In genomic region chr6:28705384-28706107, GRCm38 (mm10) we compare ENCODE assay signal across 8 mouse cellular contexts.
DNase-seq lines count a peak whose midpoint lies in the region; ATAC-seq and TF ChIP-seq lines count a peak whose summit lies in the region.

No protein-coding gene starts in this region.

- H3K27me3 ChIP-seq in forebrain, embryonic 14.5 days (replicated peaks; ENCODE audit: control insufficient read depth, insufficient read depth, low read length), result no peaks in the 10 kb centered on the region
- no peaks in the 10 kb centered on the region for H3K27me3 ChIP-seq in forebrain, embryonic 10.5 days (ENCODE audit: poor library complexity, severe bottlenecking)
- no peaks in the 10 kb centered on the region for H3K27me3 ChIP-seq in heart, embryonic 13.5 days (replicated peaks)
- no peaks in the 10 kb centered on the region for H3K27me3 ChIP-seq in stomach, embryonic 16.5 days (ENCODE audit: control insufficient read depth, insufficient read depth, low read length)
- no peaks in the 10 kb centered on the region for H3K27me3 ChIP-seq in intestine, postnatal 0 days (replicated peaks; ENCODE audit: control insufficient read depth, insufficient read depth, low read length)

- intact Hi-C loops in left cerebral cortex, postnatal 36 days (cut with DNase I), result loop anchor here (5.0 kb wide), 3 partner anchors 107 to 163 kb away; no protein-coding TSS in a partner anchor

- ATAC-seq in forebrain, embryonic 14.5 days, result peak; percentile 70
- ATAC-seq in heart, embryonic 13.5 days (ENCODE audit: extremely low read depth, insufficient number of reproducible peaks, low FRiP score, low TSS enrichment), result no peak
- no peak for ATAC-seq in stomach, embryonic 16.5 days (ENCODE audit: insufficient read depth, low FRiP score)
- no peak for ATAC-seq in intestine, postnatal 0 days

- no peaks in the 10 kb centered on the region for H3K36me3 ChIP-seq in forebrain, embryonic 14.5 days (ENCODE audit: control insufficient read depth, insufficient read depth, low read length)
- H3K36me3 ChIP-seq in forebrain, embryonic 10.5 days (replicated peaks), result peaks cover 18% of the 10 kb centered on the region
- H3K36me3 ChIP-seq in heart, embryonic 13.5 days, result peaks cover 19% of the 10 kb centered on the region
- no peaks in the 10 kb centered on the region for H3K36me3 ChIP-seq in stomach, embryonic 16.5 days (ENCODE audit: control insufficient read depth, insufficient read depth, low read length)
- no peaks in the 10 kb centered on the region for H3K36me3 ChIP-seq in intestine, postnatal 0 days (ENCODE audit: control insufficient read depth, insufficient read depth)

- no peak overlapping the region for H3K4me2 ChIP-seq in forebrain, embryonic 14.5 days (ENCODE audit: low read length)
- peak overlapping the region; percentile 12 for H3K4me2 ChIP-seq in heart, embryonic 13.5 days
- H3K4me2 ChIP-seq in stomach, embryonic 16.5 days (ENCODE audit: low read depth, low read length), result no peak overlapping the region
- H3K4me2 ChIP-seq in intestine, postnatal 0 days (replicated peaks; ENCODE audit: low read depth), result no peak overlapping the region

- DNase-seq in forebrain, embryonic 14.5 days (ENCODE audit: low spot score), result peak; percentile 58
- DNase-seq in forebrain, embryonic 10.5 days (ENCODE audit: extremely low spot score, low spot score), result no peak
- peak; percentile 58 to 64 for DNase-seq in cerebellum, adult 18-20 months
- peak; percentile 53 to 65 for DNase-seq in left cerebral cortex, postnatal 36 days (ENCODE audit: low spot score in 2 of 2)
- no peak for DNase-seq in spleen, postnatal 14 days (ENCODE audit: low spot score in 2 of 2)

- 56% methylated on average over 6 of the region's 6 CpGs for WGBS in forebrain, embryonic 14.5 days
- WGBS in forebrain, embryonic 10.5 days, result 94% methylated on average over 6 of the region's 6 CpGs
- 28% methylated on average over 6 of the region's 6 CpGs for WGBS in heart, embryonic 13.5 days
- 58% methylated on average over 6 of the region's 6 CpGs for WGBS in stomach, embryonic 16.5 days
- 69% methylated on average over 6 of the region's 6 CpGs for WGBS in intestine, postnatal 0 days

- peaks cover 20% of the 10 kb centered on the region for H3K4me1 ChIP-seq in forebrain, embryonic 14.5 days (ENCODE audit: control insufficient read depth, insufficient read depth, low read length)
- peaks cover 18% of the 10 kb centered on the region for H3K4me1 ChIP-seq in forebrain, embryonic 10.5 days
- peaks cover 53% of the 10 kb centered on the region for H3K4me1 ChIP-seq in heart, embryonic 13.5 days
- peaks cover 27% of the 10 kb centered on the region for H3K4me1 ChIP-seq in stomach, embryonic 16.5 days (ENCODE audit: control insufficient read depth, insufficient read depth, low read length)
- no peaks in the 10 kb centered on the region for H3K4me1 ChIP-seq in intestine, postnatal 0 days (replicated peaks; ENCODE audit: control insufficient read depth, insufficient read depth, low read length)

- H3K9ac ChIP-seq in forebrain, embryonic 14.5 days (ENCODE audit: low read length), result no peak overlapping the region
- no peak overlapping the region for H3K9ac ChIP-seq in heart, embryonic 13.5 days
- H3K9ac ChIP-seq in stomach, embryonic 16.5 days (ENCODE audit: low read length), result no peak overlapping the region
- no peak overlapping the region for H3K9ac ChIP-seq in intestine, postnatal 0 days (ENCODE audit: low read depth, low read length)

- no peak for TF ChIP-seq CTCF in intestine, postnatal 0 days (IDR thresholded peaks at IDR 0.05; ENCODE audit: low read depth)

- H3K27ac ChIP-seq in forebrain, embryonic 14.5 days (ENCODE audit: low read depth, low read length), result peak overlapping the region; percentile 49; the same call in 1 of the 2 replicates
- no peak overlapping the region for H3K27ac ChIP-seq in forebrain, embryonic 10.5 days
- H3K27ac ChIP-seq in heart, embryonic 13.5 days (replicated peaks), result peak overlapping the region; percentile 6; the same call in 1 of the 2 replicates
- H3K27ac ChIP-seq in stomach, embryonic 16.5 days (ENCODE audit: low read length), result peak overlapping the region; percentile 8
- H3K27ac ChIP-seq in intestine, postnatal 0 days (ENCODE audit: low read depth, low read length), result no peak overlapping the region

- H3K4me3 ChIP-seq in forebrain, embryonic 14.5 days (ENCODE audit: low read depth, low read length), result no peak overlapping the region
- no peak overlapping the region for H3K4me3 ChIP-seq in forebrain, embryonic 10.5 days
- H3K4me3 ChIP-seq in heart, embryonic 13.5 days, result no peak overlapping the region
- H3K4me3 ChIP-seq in stomach, embryonic 16.5 days (replicated peaks; ENCODE audit: low read length), result no peak overlapping the region
- H3K4me3 ChIP-seq in intestine, postnatal 0 days (ENCODE audit: low read depth, low read length), result no peak overlapping the region

- no peaks in the 10 kb centered on the region for H3K9me3 ChIP-seq in forebrain, embryonic 14.5 days (replicated peaks; ENCODE audit: control insufficient read depth, low read length)
- H3K9me3 ChIP-seq in forebrain, embryonic 10.5 days, result no peaks in the 10 kb centered on the region
- no peaks in the 10 kb centered on the region for H3K9me3 ChIP-seq in heart, embryonic 13.5 days
- no peaks in the 10 kb centered on the region for H3K9me3 ChIP-seq in stomach, embryonic 16.5 days (replicated peaks; ENCODE audit: control insufficient read depth, low read length)
- H3K9me3 ChIP-seq in intestine, postnatal 0 days (ENCODE audit: control insufficient read depth), result no peaks in the 10 kb centered on the region

Comparison
In these comparisons a context has a peak if more than half of its experiments do, and no peak if none do; other contexts are left out.
1. DNase-seq: peak in forebrain, embryonic 14.5 days (single experiment), cerebellum, adult 18-20 months (2 of 2) and left cerebral cortex, postnatal 36 days (2 of 2); none in forebrain, embryonic 10.5 days (single experiment) and spleen, postnatal 14 days (0 of 2).
2. H3K27ac ChIP-seq: peak in forebrain, embryonic 14.5 days (single experiment), heart, embryonic 13.5 days (single experiment) and stomach, embryonic 16.5 days (single experiment); none in forebrain, embryonic 10.5 days (single experiment) and intestine, postnatal 0 days (single experiment).